In the genomic region with DNA sequence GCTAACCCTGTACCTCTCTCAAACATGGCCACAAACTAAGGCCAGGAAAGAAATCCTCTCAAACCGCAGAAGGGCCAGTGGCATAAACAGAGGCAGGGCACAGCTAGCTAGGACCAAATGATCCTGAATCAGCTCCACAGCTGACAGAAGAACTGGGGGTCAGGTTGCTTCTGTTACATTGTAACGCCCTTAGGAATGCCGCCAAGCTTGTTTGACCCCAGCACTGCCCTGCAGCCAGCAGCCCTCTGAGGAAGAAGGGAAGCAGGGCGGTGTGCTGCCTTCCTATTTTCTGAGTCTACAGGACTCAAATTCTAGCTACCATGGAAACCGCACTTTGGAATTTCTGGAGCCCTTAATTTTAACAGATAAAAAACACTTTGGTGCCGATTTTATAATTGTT, we compare ENCODE assay signal across 12 mouse cellular contexts. TPM values are rescaled to one million over a fixed set of nuclear protein-coding genes. Genes with fewer than 3 reads are reported as not detected.
DNase-seq lines count a peak whose midpoint lies in the region; ATAC-seq and TF ChIP-seq lines count a peak whose summit lies in the region.
"Had no signal": no experiment of that assay in that cellular context is flagged by ENCODE, and none has a peak within 500 bp of the region (broad histone marks: within the 10 kb centered on the region; RNA-seq: fewer than 3 reads in every experiment).

No protein-coding gene starts in this region.

- no peaks in the 10 kb centered on the region for H3K4me1 ChIP-seq in lung, embryonic 14.5 days (ENCODE audit: insufficient read depth)
- H3K4me1 ChIP-seq in ES-E14 (ENCODE audit: control insufficient read depth in 2 of 2, insufficient read depth in 2 of 2, low read length in 2 of 2, poor library complexity in 1 of 2), result peaks cover 12 to 17% of the 10 kb centered on the region in 2 experiments; a peak in 3 of 4 replicates
- H3K4me1 ChIP-seq in embryonic facial prominence, embryonic 11.5 days (ENCODE audit: control insufficient read depth, insufficient read depth, low read length), result no peaks in the 10 kb centered on the region

- peak; percentile 68 for DNase-seq in lung, embryonic 14.5 days
- DNase-seq in lung, postnatal 36 days, result no peak
- no peak for DNase-seq in ES-E14 (ENCODE audit: low read depth, low spot score)
- DNase-seq in embryonic facial prominence, embryonic 11.5 days (ENCODE audit: low spot score), result peak; percentile 42
- peak; percentile 74 for DNase-seq in kidney, postnatal 10 days
- DNase-seq in cerebellum, postnatal 4 days (ENCODE audit: low spot score in 2 of 2), result no peak
- no peak for DNase-seq in thymus, postnatal 0 days (ENCODE audit: low spot score)
- DNase-seq: cerebellum, adult 9-11 months; heart, postnatal 10 days; liver; thymus, postnatal 14 days had no signal

- no peak for ATAC-seq in lung, embryonic 14.5 days (ENCODE audit: insufficient read depth)
- no peak for ATAC-seq in embryonic facial prominence, embryonic 11.5 days (replicated peaks; ENCODE audit: insufficient number of reproducible peaks, low FRiP score, low TSS enrichment, low read depth)

- H3K9ac ChIP-seq in lung, embryonic 14.5 days, result no peak overlapping the region; the same call in 1 of the 2 replicates
- H3K9ac ChIP-seq in ES-E14 (ENCODE audit: insufficient read depth, low read depth, low read length, poor library complexity, severe bottlenecking), result no peak overlapping the region
- H3K9ac ChIP-seq in embryonic facial prominence, embryonic 11.5 days (replicated peaks; ENCODE audit: low read length), result no peak overlapping the region

- H3K27me3 ChIP-seq in lung, embryonic 14.5 days (ENCODE audit: insufficient read depth, low read length), result no peaks in the 10 kb centered on the region
- no peaks in the 10 kb centered on the region for H3K27me3 ChIP-seq in embryonic facial prominence, embryonic 11.5 days (ENCODE audit: control insufficient read depth, insufficient read depth, low read length)
- H3K27me3 ChIP-seq: CH12.LX had no signal

- H3K36me3 ChIP-seq in lung, embryonic 14.5 days (ENCODE audit: insufficient read depth), result peaks cover 60% of the 10 kb centered on the region
- H3K36me3 ChIP-seq in ES-E14 (ENCODE audit: control insufficient read depth, insufficient read depth, low read length, poor library complexity, severe bottlenecking), result peaks cover 29% of the 10 kb centered on the region; the same call in 1 of the 2 replicates
- H3K36me3 ChIP-seq in embryonic facial prominence, embryonic 11.5 days (replicated peaks; ENCODE audit: control insufficient read depth, insufficient read depth, low read depth, low read length), result no peaks in the 10 kb centered on the region; the same call in 1 of the 2 replicates

- no peak overlapping the region for H3K4me2 ChIP-seq in lung, embryonic 14.5 days
- no peak overlapping the region for H3K4me2 ChIP-seq in embryonic facial prominence, embryonic 11.5 days (ENCODE audit: low read depth, low read length)

- H3K27ac ChIP-seq in lung, embryonic 14.5 days (ENCODE audit: low read depth), result peak overlapping the region; percentile 36; the same call in 1 of the 2 replicates
- peak overlapping the region; percentile 44; the same call in 1 of the 2 replicates for H3K27ac ChIP-seq in ES-E14 (ENCODE audit: insufficient read depth, low read depth, low read length, poor library complexity, severe bottlenecking)
- no peak overlapping the region for H3K27ac ChIP-seq in embryonic facial prominence, embryonic 11.5 days (replicated peaks; ENCODE audit: low read depth, low read length)

- 54% methylated on average over 6 of the region's 6 CpGs for WGBS in lung, embryonic 14.5 days
- WGBS in embryonic facial prominence, embryonic 11.5 days, result 69% methylated on average over 6 of the region's 6 CpGs

- TF ChIP-seq CTCF in lung, embryonic 14.5 days (IDR thresholded peaks at IDR 0.05; ENCODE audit: low read depth), result no peak

- no peaks in the 10 kb centered on the region for H3K9me3 ChIP-seq in lung, embryonic 14.5 days (ENCODE audit: low read depth, low read length)
- H3K9me3 ChIP-seq in ES-E14 (ENCODE audit: control insufficient read depth, insufficient read depth, low read depth, low read length), result no peaks in the 10 kb centered on the region
- H3K9me3 ChIP-seq in embryonic facial prominence, embryonic 11.5 days (replicated peaks; ENCODE audit: control insufficient read depth, low read length), result no peaks in the 10 kb centered on the region

- no peak overlapping the region for H3K4me3 ChIP-seq in lung, embryonic 14.5 days (ENCODE audit: low read depth, low read length)
- H3K4me3 ChIP-seq in ES-E14 (ENCODE audit: insufficient read depth in 1 of 2, low read depth in 1 of 2, low read length in 2 of 2, poor library complexity in 1 of 2, severe bottlenecking in 1 of 2), result no peak overlapping the region
- H3K4me3 ChIP-seq in embryonic facial prominence, embryonic 11.5 days (ENCODE audit: low read depth, low read length), result no peak overlapping the region

- in situ Hi-C loops in ES-E14 (cut with MboI; ENCODE audit: low sequenced_read_pairs in 2 of 2, unreplicated experiment in 2 of 2), result no loop called here

TF ChIP-seq in ES-E14, 5 proteins besides CTCF, POLR2A, EP300 and RAD21:
- no peak for TF ChIP-seq ZC3H11A (IDR thresholded peaks at IDR 0.05; ENCODE audit: borderline replicate concordance, low read depth, low read length)
- TF ChIP-seq CHD2 (IDR thresholded peaks at IDR 0.05; ENCODE audit: low read depth, low read length), result 0 out of 2 replicates have a peak, but pooled peaks have one; percentile 36
- no peak for TF ChIP-seq ZNF384 (IDR thresholded peaks at IDR 0.05; ENCODE audit: low read depth, low read length)

RNA-seq across cellular contexts. Expression of a gene that starts 13.6 kb away (rescaled TPM):
- 39.7 and 46.7 TPM in 2 replicates for polyA plus RNA-seq in lung, embryonic 14.5 days (2014; fragmentation: Nextera tagmentation; extraction: Ambion mirVana)
- total RNA-seq in ES-E14 (2012; rRNA removed), result 43.4 and 62.0 TPM in 2 replicates
- polyA plus RNA-seq in embryonic facial prominence, embryonic 11.5 days (2014; fragmentation: Nextera tagmentation; extraction: Ambion mirVana), result 25.3 and 26.9 TPM in 2 replicates
- 16.4 and 19.9 TPM in 2 replicates for polyA plus RNA-seq in thymus, postnatal 0 days (2015; fragmentation: Nextera tagmentation; extraction: Ambion mirVana)

Comparison
In these comparisons a context has a peak if more than half of its experiments do, and no peak if none do; other contexts are left out.
1. DNase-seq: peak in lung, embryonic 14.5 days (single experiment), embryonic facial prominence, embryonic 11.5 days (single experiment) and kidney, postnatal 10 days (single experiment); none in lung, postnatal 36 days (single experiment), ES-E14 (single experiment), cerebellum, postnatal 4 days (0 of 2) and thymus, postnatal 0 days (single experiment).